Mouse (Mus musculus): ENCODE data around the gene Ralb.

DNA sequence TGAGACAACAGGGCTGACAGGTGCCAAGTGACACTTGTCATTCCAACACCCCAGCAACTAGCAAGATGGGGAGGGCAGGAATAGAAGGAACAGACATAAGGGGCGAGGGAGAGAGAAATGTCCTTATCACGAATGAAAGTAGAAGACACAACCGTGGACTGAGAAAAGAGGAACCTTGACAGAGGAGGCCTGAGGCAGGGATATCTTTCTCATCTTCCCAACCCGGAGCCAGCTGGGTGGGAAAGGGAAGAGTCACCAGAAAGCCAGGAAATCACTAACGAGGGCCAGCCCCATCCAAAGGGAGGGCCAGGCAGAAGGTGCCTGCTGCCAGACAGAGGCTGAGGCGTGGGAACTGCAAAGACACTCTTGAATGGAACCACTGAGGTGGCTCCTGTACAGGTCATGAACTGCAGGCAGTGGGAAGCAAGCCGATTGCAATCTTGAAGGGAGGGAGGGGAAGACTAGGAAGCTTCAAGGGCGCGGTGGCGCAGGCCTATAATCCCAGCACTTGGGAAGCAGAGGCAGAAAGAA is 57.8 kb downstream of the Ralb start:
- no peak for TF ChIP-seq CTCF (IDR thresholded peaks at IDR 0.05; ENCODE audit: extremely low read depth, insufficient read depth, insufficient read length, insufficient replicate concordance)
- TF ChIP-seq POLR2A (IDR thresholded peaks at IDR 0.05; ENCODE audit: low read depth, low read length) = no peak
